Mouse (Mus musculus) CH12.LX (cell line): ENCODE results near the gene Itgbl1.

Experiments used
- CTCF ChIP-seq, 2 experiments: IDR thresholded peaks in 1 of 2; conservative IDR thresholded peaks in 1 of 2; 2 replicates each; pipeline ENCODE4 v1.5.1; 2011 to 2012; ENCODE audit warnings: low read depth in 2 of 2, low read length in 2 of 2, improper control_type of control experiment in 1 of 2, inconsistent platforms in 1 of 2, mild to moderate bottlenecking in 1 of 2, moderate library complexity in 1 of 2
- POLR2A ChIP-seq: IDR thresholded peaks from 2 replicates; pipeline ENCODE4 v1.6.1; 2011; ENCODE audit warnings: low read depth, mild to moderate bottlenecking, improper control_type of control experiment, low read length
- TCF12 ChIP-seq: IDR thresholded peaks from 2 replicates; pipeline ENCODE4 v1.6.1; 2014; ENCODE audit warnings: low read depth, mild to moderate bottlenecking, inconsistent platforms, low read length, improper control_type of control experiment
- UBTF ChIP-seq: IDR thresholded peaks from 2 replicates; pipeline ENCODE4 v1.6.1; 2012; ENCODE audit warnings: low read depth, mild to moderate bottlenecking, inconsistent platforms, low read length, improper control_type of control experiment, moderate library complexity
- USF1 ChIP-seq: IDR thresholded peaks from 2 replicates; pipeline ENCODE4 v1.6.1; 2014; ENCODE audit warnings: low read depth, mild to moderate bottlenecking, inconsistent platforms, low read length, improper control_type of control experiment
- ZNF384 ChIP-seq: IDR thresholded peaks from 2 replicates; pipeline ENCODE4 v1.6.1; 2012; ENCODE audit warnings: low read depth, low read length, improper control_type of control experiment, inconsistent platforms

DNA sequence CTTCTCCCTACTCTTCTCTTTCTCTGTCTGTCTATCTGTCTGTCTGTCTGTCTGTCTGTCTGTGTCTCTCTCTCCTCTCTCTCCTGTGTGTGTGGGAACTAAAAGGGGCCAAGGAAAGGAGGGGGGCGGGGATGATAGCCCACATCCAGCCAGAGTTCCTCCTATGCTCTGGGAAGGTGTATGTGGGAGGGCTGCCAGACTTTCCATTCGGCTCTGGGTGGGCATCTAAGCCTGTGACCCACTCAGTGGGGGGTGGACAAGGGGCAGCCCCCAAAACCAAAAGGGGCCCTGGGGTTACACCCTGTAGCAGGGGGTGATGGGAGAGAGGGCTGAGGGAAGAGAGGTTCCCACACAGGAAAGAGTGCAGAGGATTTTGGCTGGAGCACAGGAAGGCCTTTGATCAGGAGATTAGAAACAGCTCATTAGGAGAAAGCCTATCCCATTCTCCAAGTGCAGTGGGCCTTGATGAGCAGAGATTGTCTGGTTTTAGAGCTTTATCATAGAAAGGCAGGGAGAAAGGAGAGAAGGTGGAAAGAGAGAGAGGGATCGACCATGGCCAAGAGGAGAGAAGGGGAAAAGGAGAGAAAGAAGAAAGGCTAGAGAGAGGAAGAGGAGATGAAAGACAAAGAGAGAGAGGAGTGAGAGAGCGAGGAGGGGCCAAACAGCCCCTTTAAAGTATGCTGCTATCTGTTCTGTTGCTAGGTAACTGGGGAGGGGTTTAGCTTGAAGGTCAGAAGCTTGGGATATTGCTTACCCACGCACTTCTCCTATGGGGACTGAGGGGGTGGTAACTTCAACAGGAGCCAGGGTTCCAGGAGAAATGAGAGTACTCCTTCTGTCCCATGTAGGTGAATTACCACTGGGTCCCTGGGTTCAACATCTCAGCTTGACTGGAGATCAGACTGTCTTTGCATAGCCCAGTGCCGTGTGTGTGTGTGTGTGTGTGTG, 206.3 kb downstream of the Itgbl1 start:
- TF ChIP-seq CTCF (conservative IDR thresholded peaks at IDR 0.05 in 1 of 2, IDR thresholded peaks at IDR 0.05 in 1 of 2; ENCODE audit: low read depth in 2 of 2, low read length in 2 of 2), result no peak
- TF ChIP-seq POLR2A, result no peak
- TF ChIP-seq USF1, result no peak
- no peak for TF ChIP-seq ZNF384
- TF ChIP-seq TCF12, result no peak
- no peak for TF ChIP-seq UBTF
